Mouse (Mus musculus) adrenal gland, postnatal 4 days (tissue): Measurements from ENCODE around the gene Cdh4. TPM values are rescaled to one million over a fixed set of nuclear protein-coding genes. Genes with fewer than 3 reads are reported as not detected.

Experiments used
- DNase-seq, 2 experiments: peaks; one replicate each; pipeline ENCODE4 v3.0.0; 2021 to 2022; ENCODE audit warnings: low spot score in 2 of 2, mixed read lengths in 2 of 2
- total RNA-seq, 2 experiments: library from RNA; stranded (reverse); gene quantifications; 2 replicates each; pipeline ENCODE4 v1.2.3; 2021

Gene Cdh4
- total RNA-seq, 2 experiments from 2014 or later = 6.8 to 7.7 TPM

GRCm38 (mm10) chr2:179721534-179722516 is 279.6 kb downstream of the Cdh4 start:
- DNase-seq = no peak

DNA sequence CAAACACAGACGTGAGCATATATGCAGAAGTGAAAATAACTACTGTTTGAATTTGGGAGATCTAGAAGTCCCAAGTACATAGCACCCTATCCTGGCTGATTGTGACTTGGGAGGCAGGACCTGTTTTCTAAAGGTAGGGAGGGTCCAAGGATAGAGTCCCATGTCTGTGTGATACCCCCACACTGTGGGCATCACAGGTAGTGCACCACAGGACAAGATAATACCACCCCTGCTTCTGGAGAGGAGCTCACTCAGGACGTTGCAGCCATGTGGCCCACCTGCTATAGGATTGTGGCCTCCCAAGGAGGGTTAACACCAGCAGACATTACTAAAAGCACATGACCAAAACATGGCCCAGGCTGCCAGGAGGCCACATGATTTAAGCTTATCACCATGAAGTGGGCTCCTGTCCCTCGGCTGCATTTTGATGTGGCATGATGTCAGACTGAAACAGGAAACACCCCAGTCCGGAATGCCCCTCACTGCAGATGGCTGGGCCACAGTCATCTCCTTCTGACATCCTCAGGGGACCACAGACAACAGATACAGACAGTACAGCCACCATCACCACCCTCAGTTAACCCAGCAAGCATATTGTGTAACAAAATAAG is 280.6 kb downstream of the Cdh4 start:
- DNase-seq = no peak

DNA sequence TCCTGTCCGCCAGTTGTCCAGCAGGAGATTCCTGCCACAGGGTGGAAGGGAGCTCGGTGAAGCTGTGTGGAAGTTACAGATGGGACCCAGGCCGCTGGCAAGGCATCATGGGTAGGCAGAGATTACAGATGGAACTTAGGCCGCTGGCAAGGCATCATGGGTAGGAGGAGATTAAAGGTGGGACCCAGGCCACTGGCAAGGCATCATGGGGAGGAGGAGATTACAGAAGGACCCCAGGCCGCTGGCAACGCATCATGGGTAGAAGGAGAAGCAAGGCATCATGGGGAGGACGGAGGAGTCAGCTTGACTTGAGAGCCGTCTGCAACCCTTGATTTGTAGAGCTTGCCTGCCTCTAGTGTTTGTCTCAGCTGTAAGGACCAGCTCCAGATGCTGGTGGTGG is 281.2 kb downstream of the Cdh4 start:
- no peak for DNase-seq

- DNase-seq = no peak
These were observed 286.8 kb downstream of the Cdh4 start for GRCm38 (mm10) chr2:179729002-179729401.

DNA sequence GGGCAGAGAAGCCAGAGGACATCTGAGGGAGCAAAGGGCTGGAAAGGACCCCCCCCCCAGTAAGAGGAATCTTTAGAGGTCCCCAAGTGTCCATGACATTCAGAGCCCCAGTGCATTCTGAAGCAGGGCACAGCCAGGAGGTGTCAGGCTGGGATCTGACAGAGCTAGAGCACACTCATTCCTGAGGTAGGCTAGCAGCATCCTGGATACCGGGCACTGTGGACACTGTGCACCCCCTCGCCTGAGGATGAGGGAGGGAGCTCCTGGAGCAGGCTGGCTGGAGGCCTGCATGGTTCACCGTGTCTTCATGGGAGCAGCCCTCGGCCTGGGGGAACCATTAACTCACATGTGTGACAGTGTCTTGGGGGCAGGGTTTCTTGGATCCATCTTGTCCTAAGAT is 287.6 kb downstream of the Cdh4 start:
- DNase-seq = no peak

GRCm38 (mm10) chr2:179733141-179733831 is 291.1 kb downstream of the Cdh4 start:
- DNase-seq = no peak

- DNase-seq = no peak
These were observed 300.2 kb downstream of the Cdh4 start for GRCm38 (mm10) chr2:179742419-179742818.

DNA sequence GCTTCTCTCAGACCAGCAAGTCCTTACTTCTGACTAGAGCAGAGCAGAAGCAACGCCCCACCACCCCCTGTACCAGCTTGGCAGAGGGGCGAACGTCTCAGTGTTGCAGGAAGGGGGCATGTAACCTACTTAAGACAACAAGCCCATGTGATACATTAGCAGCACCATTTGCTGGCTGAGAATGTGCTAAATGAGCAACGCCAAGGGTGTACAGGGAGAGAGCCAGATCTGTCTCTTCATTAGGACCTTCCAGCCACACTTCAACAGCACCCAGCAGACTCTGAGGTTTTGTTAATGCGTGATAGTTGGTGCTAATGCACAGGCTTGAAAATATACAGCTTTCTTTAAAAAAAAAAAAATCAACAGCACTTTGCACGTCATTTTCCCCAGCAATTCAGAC is 300.6 kb downstream of the Cdh4 start:
- DNase-seq = no peak

- no peak for DNase-seq
These were observed 304.3 kb downstream of the Cdh4 start for GRCm38 (mm10) chr2:179746491-179746890.

DNA sequence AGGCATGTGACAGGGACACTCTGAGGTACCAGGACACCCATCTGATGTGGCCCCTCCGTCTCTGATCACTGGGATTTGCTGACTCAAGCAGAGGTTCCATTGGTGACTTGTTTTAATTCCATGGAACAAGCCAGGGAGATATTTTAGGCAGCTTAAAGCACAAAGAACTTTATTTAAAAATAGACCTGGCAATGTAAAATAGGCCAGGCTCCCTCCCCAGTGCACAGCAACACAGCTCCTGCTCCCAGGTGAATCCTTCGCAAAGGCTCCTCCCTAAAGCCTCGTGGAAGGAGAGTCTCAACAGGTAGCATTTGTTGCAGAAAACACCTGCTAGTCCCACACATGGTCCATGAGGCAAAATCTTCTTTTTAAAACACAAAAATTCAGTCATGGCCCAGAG is 307.2 kb downstream of the Cdh4 start:
- no peak for DNase-seq

DNA sequence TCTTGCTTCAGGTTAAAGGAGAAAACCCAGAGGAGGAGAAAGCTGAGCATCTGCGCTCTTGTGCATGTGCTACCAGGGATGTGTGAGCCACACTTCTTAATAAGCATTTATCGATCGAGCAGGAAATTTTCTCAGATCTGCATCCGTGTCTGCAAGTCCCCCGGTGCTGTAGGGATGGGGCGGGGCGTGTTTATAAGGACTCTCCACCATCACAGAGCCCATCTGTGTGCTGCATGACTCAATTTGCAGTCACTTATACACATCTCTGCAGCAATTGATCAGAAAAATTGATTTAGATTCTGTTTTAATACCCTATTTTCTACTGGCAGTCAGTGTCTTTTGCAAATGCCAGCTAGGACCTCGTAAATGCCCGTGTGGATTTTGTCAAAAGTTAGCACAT is 311.6 kb downstream of the Cdh4 start:
- no peak for DNase-seq

DNA sequence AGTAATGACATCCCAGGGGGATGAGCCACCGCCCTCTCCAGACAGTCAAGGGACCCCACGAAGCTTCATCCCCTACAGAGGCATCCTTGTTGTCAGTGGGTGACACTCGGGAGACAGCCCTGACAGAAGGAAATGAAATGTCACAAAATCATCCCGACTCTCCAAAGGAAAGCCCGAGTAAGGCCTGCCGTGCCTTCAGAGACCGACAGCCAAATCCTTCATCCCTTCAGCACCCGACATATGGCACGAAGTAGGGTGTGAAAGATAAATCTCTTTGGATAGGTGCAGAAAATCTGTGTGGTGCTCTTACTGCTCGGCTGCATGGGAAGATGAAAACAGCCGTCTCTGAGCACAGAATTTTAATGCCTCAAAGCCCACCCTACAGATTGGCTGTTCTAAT is 312.5 kb downstream of the Cdh4 start:
- no peak for DNase-seq

DNA sequence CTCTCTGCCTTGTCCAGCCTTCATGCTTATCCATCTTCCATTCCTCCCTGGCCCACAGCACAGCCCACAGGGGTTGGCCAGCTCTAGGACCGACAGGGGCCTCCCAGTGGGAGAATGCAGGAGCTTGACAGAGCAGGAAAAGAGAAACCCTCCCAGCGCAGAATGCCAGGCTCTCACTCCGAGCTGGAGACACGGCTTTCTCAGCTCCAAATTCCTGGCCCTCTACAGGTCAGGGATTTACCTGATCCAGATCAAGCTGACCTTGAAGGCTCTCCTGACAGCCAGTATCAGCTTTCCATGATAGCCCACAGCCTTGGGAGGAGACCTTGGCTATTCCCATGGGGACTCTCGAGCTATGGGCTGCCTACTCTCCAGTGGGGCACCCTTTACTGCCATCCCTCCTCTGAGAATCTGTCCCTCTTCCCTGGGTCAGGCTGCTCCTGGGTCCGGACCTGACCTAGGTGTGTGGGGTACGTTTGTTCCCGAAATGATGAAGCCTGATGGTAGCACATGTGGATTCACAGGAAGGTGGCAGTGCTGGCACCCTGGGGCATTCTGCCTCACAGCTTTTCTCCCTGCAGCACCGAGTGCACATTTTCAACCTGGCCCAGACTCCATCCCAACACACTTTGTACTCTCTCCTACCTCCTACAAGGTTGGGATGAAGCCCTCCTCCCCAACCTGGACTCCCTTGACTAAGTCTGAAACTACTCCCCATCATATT is 319.6 kb downstream of the Cdh4 start:
- no peak for DNase-seq

GRCm38 (mm10) chr2:179762521-179763305 is 320.5 kb downstream of the Cdh4 start:
- no peak for DNase-seq

DNA sequence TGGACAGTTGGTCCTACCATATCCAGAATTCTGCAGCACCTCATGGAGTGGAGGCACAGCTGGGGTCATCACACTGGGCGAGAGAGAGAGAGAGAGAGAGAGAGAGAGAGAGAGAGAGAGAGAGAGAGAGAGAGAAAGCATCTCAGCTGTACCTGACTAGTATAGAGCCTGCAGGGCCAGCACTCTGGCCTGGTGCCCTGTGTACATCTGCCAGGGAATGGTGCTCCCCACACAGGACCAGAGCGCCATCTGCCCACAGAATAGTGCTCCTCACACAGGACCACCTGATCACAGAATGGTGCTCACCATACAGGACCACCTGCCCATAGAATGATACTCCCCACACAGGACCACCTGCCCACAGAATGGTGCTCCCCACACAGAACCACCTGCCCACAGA is 322.2 kb downstream of the Cdh4 start:
- no peak for DNase-seq

DNA sequence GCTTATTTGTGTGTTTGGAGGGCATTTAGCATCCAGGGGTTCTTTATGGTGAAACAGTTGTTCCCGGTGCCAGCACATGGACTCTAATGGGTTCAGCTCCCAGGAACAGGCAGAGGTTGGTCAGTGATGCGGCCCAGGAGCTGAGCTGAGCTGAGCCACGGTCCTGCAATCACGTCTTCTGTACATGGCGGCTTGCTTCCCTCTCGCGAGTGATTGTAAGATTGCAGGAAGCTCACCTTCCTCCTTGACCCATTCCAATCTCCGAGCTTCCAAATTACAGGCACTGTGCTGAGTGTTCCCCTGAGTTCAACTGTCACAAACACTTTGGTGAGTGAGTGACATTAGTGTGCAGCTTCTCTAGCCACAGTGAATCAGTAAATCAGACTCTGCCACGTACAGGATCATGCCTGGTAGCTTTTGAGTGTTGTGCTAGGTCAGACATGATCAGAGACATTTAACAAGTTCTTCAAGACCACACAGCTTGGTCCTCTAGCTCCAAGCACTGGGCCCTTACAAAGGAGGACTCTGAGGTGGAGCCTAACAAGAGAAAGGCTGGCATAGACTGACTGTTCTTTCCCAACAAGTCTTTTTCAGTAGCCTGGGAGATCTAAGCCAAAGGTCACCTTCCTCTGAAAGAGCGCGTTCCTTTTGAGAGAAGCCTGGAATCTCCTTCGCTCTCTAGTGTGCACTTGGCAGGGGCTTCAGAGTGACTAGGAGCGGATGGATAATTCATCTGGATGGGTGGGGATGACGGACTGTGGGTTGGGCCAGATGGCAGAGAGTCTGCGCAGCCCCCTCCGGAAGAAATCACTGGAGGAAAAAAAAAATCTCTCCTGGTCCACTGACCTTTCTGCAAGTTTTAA is 324.7 kb downstream of the Cdh4 start:
- DNase-seq = no peak

DNA sequence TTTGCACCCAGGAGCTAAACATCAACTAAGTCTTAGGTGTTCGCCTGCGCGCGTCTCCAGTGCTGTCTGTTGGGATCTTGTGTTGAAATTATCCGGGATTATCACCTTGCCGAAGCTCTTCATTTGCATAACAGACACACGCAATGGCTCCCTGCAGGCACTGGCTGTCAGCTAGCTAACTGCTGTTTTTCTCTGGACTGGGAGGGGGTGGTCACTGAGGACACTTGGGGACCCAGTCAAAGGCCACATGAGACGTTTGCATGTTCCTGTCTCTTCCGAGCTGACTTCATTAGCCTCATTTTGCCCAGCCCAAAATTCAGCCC is 325.3 kb downstream of the Cdh4 start:
- no peak for DNase-seq

GRCm38 (mm10) chr2:179769137-179769536 is 326.9 kb downstream of the Cdh4 start:
- no peak for DNase-seq

- DNase-seq = no peak
These were observed 327.7 kb downstream of the Cdh4 start for GRCm38 (mm10) chr2:179769943-179770342.
